Mouse (Mus musculus) CH12.LX (cell line): ENCODE data around the gene Gpr183.
A peak's percentile ranks its signal among the peaks of the same experiment; 100 is the strongest.

ENCODE experiments used
- BHLHE40 ChIP-seq: IDR thresholded peaks from 2 replicates; pipeline ENCODE4 v1.6.1; 2011; ENCODE audit warnings: mild to moderate bottlenecking, low read depth, low read length, improper control_type of control experiment
- CTCF ChIP-seq, 2 experiments: IDR thresholded peaks in 1 of 2; conservative IDR thresholded peaks in 1 of 2; 2 replicates each; pipeline ENCODE4 v1.5.1; 2011 to 2012; ENCODE audit warnings: low read depth in 2 of 2, low read length in 2 of 2, improper control_type of control experiment in 1 of 2, inconsistent platforms in 1 of 2, mild to moderate bottlenecking in 1 of 2, moderate library complexity in 1 of 2
- E2F4 ChIP-seq: IDR thresholded peaks from 2 replicates; pipeline ENCODE4 v1.6.1; 2011; ENCODE audit warnings: low read depth, low read length, improper control_type of control experiment; ENCODE audit not compliant: insufficient replicate concordance
- EP300 ChIP-seq: IDR thresholded peaks from 2 replicates; pipeline ENCODE4 v1.6.1; 2011; ENCODE audit warnings: low read length, improper control_type of control experiment
- IRF4 ChIP-seq: IDR thresholded peaks from 2 replicates; pipeline ENCODE4 v1.6.1; 2014; ENCODE audit warnings: low read depth, mild to moderate bottlenecking, inconsistent platforms, low read length, improper control_type of control experiment
- MAX ChIP-seq: IDR thresholded peaks from 2 replicates; pipeline ENCODE4 v1.6.1; 2011; ENCODE audit warnings: low read length, improper control_type of control experiment
- MYC ChIP-seq: IDR thresholded peaks from 2 replicates; pipeline ENCODE4 v1.6.1; 2011; ENCODE audit warnings: low read depth, mild to moderate bottlenecking, improper control_type of control experiment, low read length
- PAX5 ChIP-seq: IDR thresholded peaks from 2 replicates; pipeline ENCODE4 v1.6.1; 2012; ENCODE audit warnings: low read length, inconsistent platforms, mixed read lengths
- POLR2A ChIP-seq: IDR thresholded peaks from 2 replicates; pipeline ENCODE4 v1.6.1; 2011; ENCODE audit warnings: low read depth, mild to moderate bottlenecking, improper control_type of control experiment, low read length
- RCOR1 ChIP-seq: conservative IDR thresholded peaks from 2 replicates; pipeline ENCODE4 v1.6.1; 2012; ENCODE audit warnings: low read depth, mild to moderate bottlenecking, inconsistent platforms, low read length, improper control_type of control experiment
- SMC3 ChIP-seq: IDR thresholded peaks from 2 replicates; pipeline ENCODE4 v1.6.1; 2011; ENCODE audit warnings: low read depth, low read length, improper control_type of control experiment
- ZC3H11A ChIP-seq: IDR thresholded peaks from 2 replicates; pipeline ENCODE4 v1.6.1; 2012; ENCODE audit warnings: low read depth, mild to moderate bottlenecking, inconsistent platforms, low read length, improper control_type of control experiment

- TF ChIP-seq CTCF (conservative IDR thresholded peaks at IDR 0.05 in 1 of 2, IDR thresholded peaks at IDR 0.05 in 1 of 2; ENCODE audit: low read depth in 2 of 2, low read length in 2 of 2): peak in 1 of 2 experiments; percentile 29; a peak in 2 of 4 replicates
- TF ChIP-seq MAX: no peak
- TF ChIP-seq ZC3H11A: no peak
- TF ChIP-seq RCOR1: no peak
- no peak for TF ChIP-seq BHLHE40
- no peak for TF ChIP-seq IRF4
- no peak for TF ChIP-seq EP300
- TF ChIP-seq E2F4: no peak
- TF ChIP-seq POLR2A: no peak
- no peak for TF ChIP-seq PAX5
- peak; percentile 24; the same call in 1 of the 2 replicates for TF ChIP-seq SMC3
- TF ChIP-seq MYC: no peak
Measured at GRCm38 (mm10) chr14:121991921-121992320, 26.9 kb upstream of the Gpr183 start.
